Mouse (Mus musculus) neural tube, embryonic 11.5 days (tissue): ENCODE data around the gene Adra2c. TPM values are rescaled to one million over a fixed set of nuclear protein-coding genes. Genes with fewer than 3 reads are reported as not detected.

Experiments used
- ATAC-seq: fragments of 200-750 bp; cut with Nextera tagmentation; 2 replicates; pipeline ENCODE4 v1.8.0; 2017; ENCODE audit warnings: moderate number of reproducible peaks, mild to moderate bottlenecking, moderate TSS enrichment, moderate library complexity; ENCODE audit not compliant: insufficient read depth, low FRiP score, low TSS enrichment
- DNase-seq: peaks from one replicate; pipeline ENCODE4 v3.0.0-alpha.2; 2015; ENCODE audit warnings: low spot score
- H3K27ac ChIP-seq: fragments of 300-500 bp; sonication (generic); 2 replicates; pipeline ENCODE4 v1.5.1; 2014; ENCODE audit warnings: low read depth, mild to moderate bottlenecking, low read length
- H3K27me3 ChIP-seq: fragments of 300-500 bp; sonication (generic); 2 replicates; pipeline ENCODE4 v1.6.1; 2014; ENCODE audit warnings: mild to moderate bottlenecking, low read length, mixed read lengths; ENCODE audit not compliant: control insufficient read depth, insufficient read depth
- H3K36me3 ChIP-seq: fragments of 300-500 bp; sonication (generic); 2 replicates; pipeline ENCODE4 v1.6.1; 2014; ENCODE audit warnings: mild to moderate bottlenecking, low read length, moderate library complexity, mixed read lengths; ENCODE audit not compliant: control insufficient read depth, insufficient read depth
- H3K4me1 ChIP-seq: fragments of 300-500 bp; sonication (generic); 2 replicates; pipeline ENCODE4 v1.6.1; 2014; ENCODE audit warnings: low read length, mixed read lengths; ENCODE audit not compliant: control insufficient read depth, insufficient read depth
- H3K4me2 ChIP-seq: fragments of 300-500 bp; sonication (generic); 2 replicates; pipeline ENCODE4 v1.6.1; 2014; ENCODE audit warnings: low read depth, mild to moderate bottlenecking, moderate library complexity
- H3K4me3 ChIP-seq: fragments of 300-500 bp; sonication (generic); 2 replicates; pipeline ENCODE4 v1.5.1; 2014; ENCODE audit warnings: low read depth, low read length
- H3K9ac ChIP-seq: fragments of 300-500 bp; sonication (generic); 2 replicates; pipeline ENCODE4 v1.6.1; 2014; ENCODE audit warnings: mild to moderate bottlenecking, low read length
- H3K9me3 ChIP-seq: fragments of 300-500 bp; sonication (generic); 2 replicates; pipeline ENCODE4 v1.6.1; 2016; ENCODE audit warnings: low read length; ENCODE audit not compliant: control insufficient read depth
- WGBS: fragments of 180-500 bp; shearing (Covaris S2); extraction: QIAGEN DNeasy Blood & Tissue Kit; methylation state at CpG from one replicate; pipeline ENCODE4 v1.1.7; 2014; 5-methylcytosine and 5-hydroxymethylcytosine counted together
- polyA plus RNA-seq: library from polyadenylated mRNA; unstranded; fragments of >200 nt; fragmentation: Nextera tagmentation; extraction: Ambion mirVana; gene quantifications from 2 replicates; pipeline ENCODE4 v1.2.1, GENCODE M21; 2014

Gene Adra2c
- 0.22 and 0.28 TPM in 2 replicates for polyA plus RNA-seq

GRCm38 (mm10) chr5:35278019-35278418 is at the start of gene Adra2c:
Gene Adra2c (plus strand): TSS chr5:35278319.
- Histone ChIP-seq H3K9ac (peak within 1 kb of the TSS; percentile 48; the same call in 1 of the 2 replicates), H3K4me3 (peak within 1 kb of the TSS; percentile 36), H3K27me3 (peaks cover 57% of the 10 kb centered on the region), H3K4me1 (0 out of 2 replicates have a peak, but pooled peaks cover 4% of the 10 kb centered on the region), H3K27ac (no peak within 1 kb of the TSS), H3K4me2 (peak within 1 kb of the TSS; percentile 80), H3K9me3 (no peaks in the 10 kb centered on the region), H3K36me3 (no peaks in the 10 kb centered on the region)
- 49% methylated on average over 3 of the region's 3 CpGs for WGBS
- ATAC-seq (no peak), DNase-seq (no peak)

- Histone ChIP-seq H3K4me1 (no peaks in the 10 kb centered on the region), H3K4me2 (no peak overlapping the region), H3K4me3 (no peak overlapping the region), H3K36me3 (no peaks in the 10 kb centered on the region), H3K9ac (no peak overlapping the region), H3K27me3 (no peaks in the 10 kb centered on the region), H3K9me3 (no peaks in the 10 kb centered on the region), H3K27ac (no peak overlapping the region)
- DNase-seq (no peak), ATAC-seq (no peak)
- WGBS = 72% methylated on average over 4 of the region's 4 CpGs
Measured at GRCm38 (mm10) chr5:35233142-35233541, 45.0 kb upstream of the Adra2c start.

- WGBS = 75% methylated on average over 4 of the region's 4 CpGs
Measured at GRCm38 (mm10) chr5:35237757-35238156, 40.4 kb upstream of the Adra2c start.

GRCm38 (mm10) chr5:35238627-35239026 is 39.5 kb upstream of the Adra2c start:
- H3K27ac ChIP-seq = no peak overlapping the region
- H3K4me1 ChIP-seq = no peaks in the 10 kb centered on the region
- WGBS = 82% methylated on average over 2 of the region's 2 CpGs
- no peak overlapping the region for H3K9ac ChIP-seq
- ATAC-seq (no peak), DNase-seq (no peak)
- no peaks in the 10 kb centered on the region for H3K27me3 ChIP-seq
- H3K4me3 ChIP-seq = no peak overlapping the region
- no peaks in the 10 kb centered on the region for H3K36me3 ChIP-seq
- no peaks in the 10 kb centered on the region for H3K9me3 ChIP-seq
- H3K4me2 ChIP-seq = no peak overlapping the region

More at GRCm38 (mm10) chr5:35237757-35238156, 40.4 kb upstream of the Adra2c start:
- Histone ChIP-seq H3K4me3 (no peak overlapping the region), H3K4me1 (no peaks in the 10 kb centered on the region), H3K36me3 (no peaks in the 10 kb centered on the region), H3K9ac (no peak overlapping the region), H3K4me2 (no peak overlapping the region), H3K9me3 (no peaks in the 10 kb centered on the region), H3K27ac (no peak overlapping the region), H3K27me3 (no peaks in the 10 kb centered on the region)
- DNase-seq (no peak), ATAC-seq (no peak)

- no peak overlapping the region for H3K27ac ChIP-seq
- H3K4me2 ChIP-seq = no peak overlapping the region
- no peaks in the 10 kb centered on the region for H3K9me3 ChIP-seq
- H3K4me1 ChIP-seq = no peaks in the 10 kb centered on the region
- DNase-seq (no peak), ATAC-seq (no peak)
- H3K27me3 ChIP-seq = no peaks in the 10 kb centered on the region
- no peak overlapping the region for H3K9ac ChIP-seq
- no peaks in the 10 kb centered on the region for H3K36me3 ChIP-seq
- no peak overlapping the region for H3K4me3 ChIP-seq
- WGBS = 77% methylated on average over 3 of the region's 3 CpGs
Measured at GRCm38 (mm10) chr5:35241556-35241955, 36.6 kb upstream of the Adra2c start.

- ATAC-seq = no peak
- Histone ChIP-seq H3K9me3 (no peaks in the 10 kb centered on the region), H3K4me2 (no peak overlapping the region), H3K9ac (no peak overlapping the region), H3K4me1 (no peaks in the 10 kb centered on the region), H3K27ac (no peak overlapping the region), H3K4me3 (no peak overlapping the region), H3K36me3 (no peaks in the 10 kb centered on the region), H3K27me3 (no peaks in the 10 kb centered on the region)
- peak; percentile 45 for DNase-seq
- 7% methylated on average over 1 of the region's 1 CpGs for WGBS
Measured at GRCm38 (mm10) chr5:35244204-35244603, 33.9 kb upstream of the Adra2c start.

GRCm38 (mm10) chr5:35245555-35246273 is 32.4 kb upstream of the Adra2c start:
- DNase-seq (no peak), ATAC-seq (no peak)
- H3K27me3 ChIP-seq = no peaks in the 10 kb centered on the region
- H3K4me1 ChIP-seq = no peaks in the 10 kb centered on the region
- H3K4me2 ChIP-seq = no peak overlapping the region
- H3K27ac ChIP-seq = no peak overlapping the region
- no peak overlapping the region for H3K9ac ChIP-seq
- WGBS = 57% methylated on average over 11 of the region's 11 CpGs
- H3K36me3 ChIP-seq = no peaks in the 10 kb centered on the region
- no peak overlapping the region for H3K4me3 ChIP-seq
- H3K9me3 ChIP-seq = no peaks in the 10 kb centered on the region

GRCm38 (mm10) chr5:35254964-35255716 is 23.0 kb upstream of the Adra2c start:
- Histone ChIP-seq H3K27ac (no peak overlapping the region), H3K4me2 (no peak overlapping the region), H3K36me3 (no peaks in the 10 kb centered on the region), H3K9me3 (no peaks in the 10 kb centered on the region), H3K4me3 (no peak overlapping the region), H3K9ac (no peak overlapping the region), H3K27me3 (no peaks in the 10 kb centered on the region), H3K4me1 (no peaks in the 10 kb centered on the region)
- 50% methylated on average over 5 of the region's 5 CpGs for WGBS
- ATAC-seq (no peak), DNase-seq (no peak)

- WGBS = 65% methylated on average over 4 of the region's 4 CpGs
- Histone ChIP-seq H3K27ac (no peak overlapping the region), H3K4me2 (no peak overlapping the region), H3K9me3 (no peaks in the 10 kb centered on the region), H3K36me3 (no peaks in the 10 kb centered on the region), H3K27me3 (no peaks in the 10 kb centered on the region), H3K4me3 (no peak overlapping the region), H3K4me1 (no peaks in the 10 kb centered on the region), H3K9ac (no peak overlapping the region)
- ATAC-seq = no peak
- DNase-seq = no peak
Measured at GRCm38 (mm10) chr5:35263716-35264115, 14.4 kb upstream of the Adra2c start.
